Mouse (Mus musculus) left cerebral cortex, adult 8-10 months (tissue): ENCODE measurements around the gene Pgr. TPM values are rescaled to one million over a fixed set of nuclear protein-coding genes. Genes with fewer than 3 reads are reported as not detected.

ENCODE experiments used
- DNase-seq, 2 experiments: peaks; one replicate each; pipeline ENCODE4 v3.0.0; 2022; ENCODE audit warnings: low spot score in 2 of 2
- total RNA-seq, 4 experiments: library from RNA; stranded (reverse); gene quantifications; 2 replicates each; pipeline ENCODE4 v1.2.4; 2022

Pgr gene
- 10 to 100 TPM; 17.4 to 21.8 (median 19.6) TPM for total RNA-seq

DNA sequence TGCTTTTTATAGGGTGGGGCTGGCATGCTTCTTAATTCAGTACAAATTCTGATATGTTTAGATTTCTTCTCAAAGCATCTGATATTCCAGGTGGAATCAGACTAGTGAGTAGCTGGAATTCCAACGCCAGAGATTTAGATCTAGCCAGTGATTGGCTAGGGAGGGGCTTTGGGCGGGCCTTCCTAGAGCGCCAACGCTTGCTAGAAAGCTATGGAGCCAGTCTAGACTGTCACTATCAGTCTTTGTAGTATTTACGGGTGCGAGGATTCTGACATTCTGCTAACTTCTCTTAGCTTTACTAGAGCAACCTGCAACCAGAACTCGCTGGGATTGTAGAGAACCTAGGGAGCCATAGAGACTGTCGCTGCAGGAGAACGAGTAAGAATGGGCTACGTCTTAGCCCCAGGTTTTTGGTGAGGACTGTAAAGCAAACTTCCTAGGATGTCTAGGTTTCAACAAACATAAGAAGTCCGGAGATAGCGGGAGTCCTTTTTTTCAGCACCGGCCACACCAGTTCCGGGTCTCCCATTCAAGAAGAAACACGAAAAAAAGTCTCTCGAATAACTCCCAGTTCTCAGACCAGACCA is at the start of gene Pgr:
TSS of gene Pgr (plus strand) at position 218 of the 587 bp plus-strand sequence.
- DNase-seq, result peak; percentile 14 to 30

DNA sequence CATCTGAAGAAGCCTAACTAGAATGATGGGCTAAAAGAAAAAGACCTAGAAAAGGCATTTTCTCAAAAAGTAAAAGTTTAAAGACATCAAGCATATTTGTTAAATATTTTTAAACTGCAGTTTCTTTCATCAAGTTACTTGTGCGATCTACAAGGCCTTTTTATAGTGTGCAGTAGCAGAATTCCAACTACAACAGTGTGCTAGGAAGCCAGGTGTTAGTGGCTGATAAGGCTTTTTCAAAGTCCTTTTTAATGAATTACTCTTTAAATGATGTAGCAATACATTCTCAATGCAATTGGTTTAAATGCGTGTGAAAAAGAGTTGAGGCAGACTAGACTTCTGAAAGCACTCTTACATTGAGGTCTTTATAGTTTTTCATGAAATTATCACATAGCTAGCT is 42.2 kb upstream of the Pgr start:
- no peak for DNase-seq

DNA sequence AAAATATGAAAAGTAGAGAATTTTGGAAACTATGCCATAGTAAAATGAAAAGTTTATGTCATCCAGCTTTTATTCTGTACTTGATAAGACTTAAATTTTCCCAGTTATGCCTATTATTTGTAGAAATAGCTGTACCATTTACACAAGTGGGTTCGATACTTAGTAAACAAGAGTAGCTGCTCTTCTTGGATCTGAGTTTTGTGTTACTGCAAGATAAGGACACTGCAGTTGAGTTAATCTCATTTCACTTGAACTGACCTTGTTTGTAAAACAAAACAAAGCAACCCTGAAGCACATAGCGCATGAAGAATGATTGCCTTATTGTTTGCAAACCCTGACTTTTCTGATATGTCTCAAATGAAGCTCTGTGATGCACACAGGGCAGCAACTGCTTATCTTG is 31.1 kb upstream of the Pgr start:
- DNase-seq, result no peak

DNA sequence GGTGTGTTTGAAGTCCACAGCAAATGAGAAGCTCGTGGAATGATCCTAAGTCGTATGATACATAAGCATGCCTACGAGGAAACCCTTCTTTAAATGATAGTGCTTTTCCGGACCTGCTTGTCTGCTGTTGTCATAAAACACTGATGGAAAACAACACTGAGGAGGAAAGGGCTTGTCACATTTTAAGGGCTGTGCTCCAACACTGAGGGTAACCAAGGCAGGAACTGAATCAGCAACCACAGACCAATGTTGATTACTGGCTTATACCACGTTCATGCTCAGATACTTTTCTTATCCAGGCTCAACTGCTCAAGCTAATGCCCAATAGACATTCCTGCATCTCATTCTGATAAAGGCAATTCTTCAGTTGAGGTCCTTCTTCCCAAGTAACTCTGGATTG is 4.4 kb upstream of the Pgr start:
- no peak for DNase-seq

DNA sequence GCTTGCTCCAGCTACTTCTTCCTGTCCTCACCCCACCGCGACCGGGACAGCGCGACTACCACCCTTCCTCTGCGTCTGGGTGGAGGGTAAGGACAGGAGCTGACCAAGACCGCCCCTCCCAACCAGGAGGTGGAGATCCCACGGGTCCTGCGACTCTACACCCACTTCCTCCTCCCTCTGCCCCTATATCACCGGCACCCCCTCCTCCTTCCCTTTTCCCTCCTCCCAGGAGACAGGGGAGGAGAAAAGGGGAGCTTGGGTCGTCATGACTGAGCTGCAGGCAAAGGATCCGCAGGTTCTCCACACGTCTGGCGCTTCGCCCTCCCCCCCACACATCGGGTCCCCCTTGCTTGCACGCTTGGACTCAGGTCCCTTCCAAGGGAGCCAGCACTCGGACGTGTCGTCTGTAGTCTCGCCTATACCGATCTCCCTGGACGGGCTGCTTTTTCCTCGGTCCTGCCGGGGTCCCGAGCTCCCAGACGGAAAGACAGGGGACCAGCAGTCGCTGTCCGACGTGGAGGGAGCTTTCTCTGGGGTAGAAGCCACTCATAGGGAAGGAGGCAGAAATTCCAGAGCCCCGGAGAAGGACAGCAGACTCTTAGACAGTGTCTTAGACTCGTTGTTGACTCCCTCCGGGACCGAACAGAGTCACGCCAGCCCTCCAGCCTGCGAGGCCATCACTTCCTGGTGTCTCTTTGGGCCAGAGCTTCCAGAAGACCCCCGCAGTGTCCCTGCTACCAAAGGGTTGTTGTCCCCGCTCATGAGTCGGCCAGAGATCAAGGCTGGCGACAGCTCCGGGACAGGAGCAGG is 775 bp downstream of the Pgr start:
- peak; percentile 12 to 32 for DNase-seq

DNA sequence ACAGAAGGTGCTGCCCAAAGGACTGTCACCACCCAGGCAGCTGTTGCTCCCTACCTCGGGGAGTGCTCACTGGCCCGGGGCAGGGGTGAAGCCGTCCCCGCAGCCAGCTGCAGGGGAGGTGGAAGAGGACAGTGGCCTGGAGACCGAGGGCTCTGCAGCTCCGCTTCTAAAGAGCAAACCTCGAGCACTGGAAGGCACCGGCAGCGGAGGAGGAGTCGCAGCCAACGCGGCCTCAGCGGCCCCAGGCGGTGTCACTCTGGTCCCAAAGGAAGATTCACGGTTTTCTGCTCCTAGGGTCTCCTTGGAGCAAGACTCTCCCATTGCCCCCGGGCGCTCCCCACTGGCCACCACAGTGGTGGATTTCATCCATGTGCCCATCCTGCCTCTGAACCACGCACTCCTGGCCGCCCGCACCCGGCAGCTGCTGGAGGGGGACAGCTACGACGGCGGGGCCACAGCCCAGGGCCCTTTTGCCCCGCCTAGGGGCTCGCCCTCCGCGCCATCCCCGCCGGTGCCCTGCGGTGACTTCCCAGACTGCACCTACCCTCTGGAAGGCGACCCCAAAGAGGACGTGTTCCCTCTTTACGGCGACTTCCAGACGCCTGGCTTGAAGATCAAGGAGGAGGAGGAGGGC is 1.5 kb downstream of the Pgr start:
- peak; percentile 13 to 28 for DNase-seq

DNA sequence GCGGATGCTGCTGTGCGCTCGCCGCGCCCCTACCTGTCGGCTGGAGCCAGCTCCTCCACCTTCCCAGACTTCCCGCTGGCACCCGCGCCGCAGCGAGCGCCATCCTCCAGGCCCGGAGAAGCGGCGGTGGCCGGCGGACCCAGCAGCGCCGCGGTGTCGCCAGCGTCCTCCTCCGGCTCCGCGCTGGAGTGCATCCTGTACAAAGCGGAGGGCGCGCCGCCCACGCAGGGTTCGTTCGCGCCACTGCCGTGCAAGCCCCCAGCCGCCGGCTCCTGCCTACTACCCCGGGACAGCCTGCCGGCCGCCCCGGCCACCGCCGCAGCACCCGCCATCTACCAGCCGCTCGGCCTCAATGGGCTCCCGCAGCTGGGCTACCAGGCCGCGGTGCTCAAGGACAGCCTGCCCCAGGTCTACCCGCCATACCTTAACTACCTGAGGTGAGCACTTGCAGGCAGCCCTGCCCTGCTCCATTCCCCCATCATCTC is 2.1 kb downstream of the Pgr start:
- DNase-seq, result peak; percentile 57

DNA sequence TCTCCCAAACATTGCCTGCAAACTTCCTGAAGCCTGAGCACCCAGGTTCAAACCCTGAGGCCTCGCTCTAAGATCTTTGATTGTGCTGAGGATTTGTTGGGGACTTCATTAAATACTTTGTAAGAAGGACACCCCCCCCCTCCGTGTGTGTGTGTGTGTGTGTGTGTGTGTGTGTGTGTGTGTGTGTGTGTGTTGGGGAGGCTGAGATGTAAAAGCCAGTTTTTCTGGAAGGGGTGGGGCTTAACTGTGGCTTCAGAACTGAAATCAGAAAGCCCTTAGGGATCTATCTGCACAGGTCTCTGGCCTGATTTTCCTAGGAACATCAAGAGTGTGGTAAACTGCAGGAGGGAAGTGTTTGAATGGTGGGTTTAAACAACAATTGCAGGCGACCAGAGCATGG is 2.6 kb downstream of the Pgr start:
- peak in 1 of 2 experiments; percentile 11 for DNase-seq

DNA sequence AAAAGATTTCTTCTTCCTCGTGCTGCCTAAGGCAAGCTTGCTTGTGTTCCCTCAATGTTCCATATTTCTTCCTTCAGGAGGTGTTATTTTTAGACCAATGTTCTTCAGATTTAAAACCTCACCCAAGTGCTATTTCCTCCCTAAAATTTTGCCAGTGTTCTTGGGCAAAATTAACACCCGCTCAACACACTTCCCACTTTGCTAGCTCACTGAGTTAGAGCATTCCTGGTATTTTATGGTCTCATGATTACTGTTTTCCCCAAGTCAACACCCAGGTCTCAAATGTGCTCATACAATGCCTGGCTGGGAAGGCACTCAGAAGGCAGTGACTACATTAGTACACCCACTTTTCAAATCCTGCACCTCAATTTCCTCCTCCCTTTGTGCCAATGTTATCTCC is 27.9 kb downstream of the Pgr start:
- peak in 1 of 2 experiments; percentile 14 for DNase-seq

DNA sequence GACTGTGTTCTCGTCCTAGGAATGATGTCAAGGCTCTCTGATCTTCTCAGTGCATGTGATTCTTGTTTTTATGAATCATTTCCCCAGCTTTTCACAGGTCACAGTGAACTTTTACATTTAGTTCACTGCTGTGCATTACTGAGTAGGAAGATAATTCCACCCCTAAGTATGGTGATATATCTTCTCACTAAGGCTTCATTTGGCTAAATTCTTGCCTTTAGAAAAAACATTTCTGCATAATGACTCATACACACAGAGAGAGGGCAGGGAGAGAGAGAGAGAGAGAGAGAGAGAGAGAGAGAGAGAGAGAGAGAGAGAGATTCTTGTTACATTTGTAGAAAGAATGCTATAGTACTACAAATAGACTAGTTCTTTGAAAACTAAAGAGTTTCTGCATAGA is 38.1 kb downstream of the Pgr start:
- no peak for DNase-seq

DNA sequence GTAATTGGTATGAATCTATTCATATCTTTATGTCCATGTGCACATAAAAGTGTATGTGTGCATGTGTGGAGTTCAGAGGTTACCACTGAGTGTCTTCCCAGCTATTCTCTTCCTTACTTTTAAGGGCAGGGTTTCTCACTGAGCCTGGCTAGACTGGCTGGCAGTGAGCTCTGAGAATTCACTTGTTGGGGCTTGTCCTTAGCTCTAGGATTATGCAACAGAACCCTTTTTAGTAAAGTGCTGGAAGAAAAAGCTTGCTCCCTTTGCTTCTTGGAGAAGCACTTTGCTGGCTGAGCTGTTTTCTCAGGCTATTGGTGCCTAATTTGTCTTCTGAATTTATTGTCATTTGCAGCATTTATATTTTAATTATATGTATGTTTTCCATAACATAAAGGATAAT is 53.7 kb downstream of the Pgr start:
- DNase-seq, result no peak

DNA sequence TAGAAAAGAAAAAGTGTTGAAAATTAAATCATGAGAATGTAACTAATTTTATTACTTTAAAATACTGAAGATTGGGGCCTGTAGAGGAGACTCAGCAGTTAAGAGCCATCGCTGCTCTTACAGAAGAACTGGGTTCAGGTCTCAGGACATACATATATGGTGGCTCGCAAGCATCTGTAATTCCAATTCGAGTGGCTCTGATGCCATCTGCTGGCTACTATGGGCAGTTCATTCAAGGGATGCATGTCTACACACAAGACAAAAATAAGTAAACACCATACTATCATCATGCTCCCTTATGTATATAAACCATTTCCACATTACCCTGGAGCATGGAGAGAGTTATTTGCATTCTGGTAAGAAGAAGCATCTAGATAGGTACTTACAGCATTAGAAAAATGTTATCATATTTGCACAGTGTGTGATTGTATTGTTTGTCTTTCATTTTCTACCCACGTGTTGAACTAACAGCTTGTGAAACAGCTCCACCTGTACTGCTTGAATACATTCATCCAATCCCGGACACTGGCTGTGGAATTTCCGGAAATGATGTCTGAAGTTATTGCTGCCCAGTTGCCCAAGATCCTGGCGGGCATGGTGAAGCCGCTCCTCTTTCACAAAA is 65.0 kb downstream of the Pgr start:
- peak; percentile 16 to 23 for DNase-seq

DNA sequence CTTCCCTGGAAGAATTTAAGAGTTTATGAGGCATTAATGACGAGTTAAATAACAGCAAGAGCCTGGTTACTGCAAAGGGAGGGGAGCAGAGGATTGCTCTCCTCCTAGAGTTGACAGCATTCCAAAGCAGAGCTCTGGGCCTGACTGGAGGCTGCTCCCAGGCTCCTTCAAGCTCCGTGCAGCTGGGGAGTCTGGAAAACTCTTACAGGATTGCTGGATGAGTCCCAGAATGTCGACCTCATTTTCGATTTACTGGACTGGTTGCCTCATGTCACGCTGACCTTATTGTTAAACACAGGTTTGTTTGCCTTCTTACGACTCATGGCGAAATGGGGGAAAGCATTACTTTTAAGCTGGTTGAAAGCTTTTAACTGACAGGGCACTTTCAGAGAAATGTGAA is 70.6 kb downstream of the Pgr start:
- no peak for DNase-seq

DNA sequence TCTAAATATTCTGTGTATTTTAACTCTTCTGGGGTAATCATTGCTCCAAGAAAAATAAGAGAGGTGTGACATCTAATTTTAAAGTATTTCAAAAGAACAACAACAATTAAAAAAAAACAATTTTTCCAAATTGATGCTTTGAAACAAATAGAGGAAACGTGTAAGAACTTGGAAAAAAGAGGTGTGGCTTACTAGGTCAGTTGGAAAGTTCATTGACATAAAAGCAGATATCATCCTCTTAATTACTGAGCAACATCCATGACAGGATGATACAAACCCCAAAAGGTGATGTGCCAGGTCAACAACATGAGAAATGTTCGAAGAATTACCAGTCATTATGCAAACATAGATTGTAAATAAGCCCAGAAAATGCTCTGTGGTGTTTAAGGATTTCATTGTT is 71.9 kb downstream of the Pgr start, which contains the start of gene Gm16485:
TSS of gene Gm16485 (plus strand) at position 301 of the 400 bp plus-strand sequence.
- no peak for DNase-seq

DNA sequence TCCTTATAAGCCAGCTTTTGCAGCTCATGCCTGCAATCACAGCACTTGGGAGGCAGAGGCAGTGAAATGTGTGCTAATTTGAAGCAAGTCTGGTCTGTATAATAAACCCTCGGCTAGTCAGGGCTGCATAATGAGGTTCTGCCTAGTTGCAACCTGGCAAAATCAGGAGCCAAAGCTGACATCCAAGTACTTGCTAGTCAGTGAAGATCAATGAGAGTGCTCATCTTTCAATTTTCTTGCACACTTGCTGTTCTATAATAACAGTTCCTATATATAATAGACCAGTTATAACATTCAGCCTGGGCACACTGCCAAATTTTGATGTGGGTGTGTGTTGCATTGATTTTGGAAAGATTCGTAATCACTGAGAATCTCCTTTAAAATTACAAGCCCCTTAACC is 78.1 kb downstream of the Pgr start:
- DNase-seq, result peak in 1 of 2 experiments; percentile 37

DNA sequence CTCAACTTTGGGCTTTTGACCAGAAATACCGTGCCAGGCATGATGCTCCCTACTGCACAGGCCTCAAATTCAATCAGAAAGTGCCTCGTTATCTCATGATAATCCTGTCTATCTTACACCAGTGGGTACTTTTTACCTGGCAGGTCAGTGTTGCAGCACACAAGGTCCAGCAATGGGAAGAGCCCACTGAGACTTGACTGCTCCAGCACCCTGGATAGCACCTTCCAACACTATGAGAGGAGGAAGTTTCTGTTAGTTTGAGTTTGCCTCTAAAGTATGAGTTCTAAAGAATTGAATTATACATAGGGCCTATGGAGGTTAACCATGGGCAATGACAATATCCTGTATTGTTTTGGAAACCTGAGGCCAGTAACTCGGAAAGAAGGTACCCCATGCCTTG is 82.7 kb downstream of the Pgr start:
- DNase-seq, result no peak

DNA sequence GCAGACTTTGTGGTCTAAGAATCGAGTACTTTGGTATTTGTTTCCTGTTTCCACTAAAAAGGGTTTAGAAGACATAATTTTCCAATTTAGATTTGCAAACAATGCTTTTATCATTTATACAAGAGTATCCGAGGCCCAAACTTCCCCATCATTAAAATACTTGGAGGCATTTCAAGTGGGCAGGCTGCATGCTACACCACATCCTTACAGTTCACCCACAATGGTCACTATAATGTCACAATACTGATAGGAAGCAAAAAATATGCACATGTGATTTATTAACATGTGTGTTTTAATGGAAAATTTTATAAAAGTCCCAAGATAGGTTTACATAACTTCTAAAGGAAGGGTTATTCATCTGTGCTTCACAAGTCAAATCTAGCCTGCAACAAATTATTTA is 96.9 kb downstream of the Pgr start:
- DNase-seq, result no peak

DNA sequence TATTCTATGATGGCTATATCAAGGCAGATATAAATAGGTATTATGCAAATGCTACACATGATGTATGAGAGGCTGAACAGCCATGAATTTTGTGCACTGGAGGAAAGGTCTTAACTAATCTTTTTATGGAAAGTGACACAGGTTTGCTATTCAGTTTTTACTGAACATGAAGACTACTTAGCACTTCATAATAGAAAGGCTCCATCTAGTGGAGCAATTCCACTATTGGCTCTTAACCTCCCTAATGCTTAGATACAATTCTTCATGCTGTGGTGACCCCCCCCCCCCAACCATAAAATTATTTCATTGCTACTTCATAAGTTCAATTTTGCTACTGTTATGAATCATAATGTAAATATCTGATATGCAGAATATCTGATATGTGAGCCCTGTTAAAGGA is 101.5 kb downstream of the Pgr start:
- no peak for DNase-seq

DNA sequence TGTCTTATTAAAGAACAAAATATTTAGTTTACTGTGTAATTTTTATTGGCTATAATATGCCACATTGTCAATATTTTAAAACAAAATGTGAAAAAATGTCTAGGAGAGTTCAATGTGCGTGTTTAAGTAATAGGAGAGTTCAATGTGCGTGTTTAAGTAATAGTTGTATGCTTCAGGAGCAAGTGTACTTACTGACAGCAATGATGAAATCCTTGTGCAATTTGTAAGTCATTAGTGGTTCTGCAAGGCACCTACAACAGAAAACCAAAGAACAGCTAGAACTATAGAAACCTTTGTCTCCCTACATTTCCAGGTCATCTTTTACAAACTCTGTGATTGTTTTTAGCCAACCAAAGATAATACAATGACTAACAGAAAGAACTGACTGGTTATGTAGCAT is 115.5 kb downstream of the Pgr start:
- no peak for DNase-seq
